Mouse (Mus musculus) MEL (cell line): ENCODE results near the gene Smad6.

Experiments
- CTCF ChIP-seq, 3 experiments: IDR thresholded peaks in 2 of 3; conservative IDR thresholded peaks in 1 of 3; 2 replicates each; pipeline ENCODE4 v1.5.1; 2011 to 2012; ENCODE audit warnings: low read length in 3 of 3, low read depth in 2 of 3, mild to moderate bottlenecking in 2 of 3, improper control_type of control experiment in 1 of 3, inconsistent platforms in 1 of 3, mixed read lengths in 1 of 3, moderate library complexity in 1 of 3; ENCODE audit not compliant: control insufficient read depth in 1 of 3, insufficient read depth in 1 of 3, poor library complexity in 1 of 3, severe bottlenecking in 1 of 3
- ETS1 ChIP-seq: IDR thresholded peaks from 2 replicates; pipeline ENCODE4 v1.6.1; 2012; ENCODE audit warnings: low read depth, mild to moderate bottlenecking, inconsistent platforms, low read length, improper control_type of control experiment, moderate library complexity
- MAFK ChIP-seq: IDR thresholded peaks from 2 replicates; pipeline ENCODE4 v1.6.1; 2011; ENCODE audit warnings: low read depth, mild to moderate bottlenecking, low read length, improper control_type of control experiment, borderline replicate concordance
- MXI1 ChIP-seq: IDR thresholded peaks from 2 replicates; pipeline ENCODE4 v1.6.1; 2011; ENCODE audit warnings: mild to moderate bottlenecking, low read depth, low read length, improper control_type of control experiment
- NRF1 ChIP-seq: IDR thresholded peaks from 2 replicates; pipeline ENCODE4 v1.6.1; 2014; ENCODE audit warnings: low read depth, mild to moderate bottlenecking, inconsistent platforms, low read length, improper control_type of control experiment, moderate library complexity; ENCODE audit not compliant: poor library complexity, insufficient read depth, severe bottlenecking
- POLR2A ChIP-seq, 2 experiments: IDR thresholded peaks; 2 replicates each; pipeline ENCODE4 v1.6.1; 2011 to 2012; ENCODE audit warnings: low read length in 2 of 2, mild to moderate bottlenecking in 2 of 2, control low read depth in 1 of 2, improper control_type of control experiment in 1 of 2, low read depth in 1 of 2, moderate library complexity in 1 of 2; ENCODE audit not compliant: control insufficient read depth in 1 of 2, insufficient read depth in 1 of 2, poor library complexity in 1 of 2
- RAD21 ChIP-seq: IDR thresholded peaks from 2 replicates; pipeline ENCODE4 v1.6.1; 2011; ENCODE audit warnings: mild to moderate bottlenecking, low read depth, low read length, improper control_type of control experiment
- ZC3H11A ChIP-seq: IDR thresholded peaks from 2 replicates; pipeline ENCODE4 v1.6.1; 2012; ENCODE audit warnings: low read depth, mild to moderate bottlenecking, inconsistent platforms, low read length, improper control_type of control experiment

DNA sequence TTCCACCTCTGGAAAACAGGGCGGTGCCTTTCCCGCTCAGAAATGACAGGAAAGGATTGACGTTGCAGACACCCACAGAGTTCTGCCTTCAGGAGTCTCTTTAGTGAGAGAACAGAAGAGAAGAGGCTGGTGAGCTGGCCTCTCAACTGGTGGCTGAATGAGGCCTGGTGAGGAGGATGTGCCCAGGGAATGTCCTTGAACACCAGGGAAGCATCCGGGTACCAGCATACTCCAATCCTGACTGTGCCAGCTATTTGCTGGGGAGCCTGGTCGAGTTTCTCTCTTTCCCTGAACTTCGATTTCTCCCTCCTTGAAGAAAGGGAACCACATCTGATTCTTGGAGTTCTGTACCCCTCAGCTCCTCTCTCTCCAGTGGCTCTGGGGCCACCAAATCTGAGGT is 105.4 kb downstream of the Smad6 start:
- TF ChIP-seq CTCF (IDR thresholded peaks at IDR 0.05 in 2 of 3, conservative IDR thresholded peaks at IDR 0.05 in 1 of 3; ENCODE audit: control insufficient read depth in 1 of 3, insufficient read depth in 1 of 3, low read depth in 2 of 3, low read length in 3 of 3, poor library complexity in 1 of 3, severe bottlenecking in 1 of 3) (no peak), ETS1 (no peak), ZC3H11A (no peak), MAFK (no peak), POLR2A (IDR thresholded peaks at IDR 0.05; ENCODE audit: control insufficient read depth in 1 of 2, insufficient read depth in 1 of 2, low read depth in 1 of 2, low read length in 2 of 2, poor library complexity in 1 of 2) (no peak), NRF1 (no peak), MXI1 (no peak), RAD21 (no peak)
